In genomic region chr12:102183201-102183600, GRCm38 (mm10) we compare ENCODE assay signal across 18 mouse cellular contexts. TPM values are rescaled to one million over a fixed set of nuclear protein-coding genes. Genes with fewer than 3 reads are reported as not detected.
DNase-seq lines count a peak whose midpoint lies in the region; ATAC-seq and TF ChIP-seq lines count a peak whose summit lies in the region.
"Had no signal": no experiment of that assay in that cellular context is flagged by ENCODE, and none has a peak within 500 bp of the region (broad histone marks: within the 10 kb centered on the region; RNA-seq: fewer than 3 reads in every experiment).

No protein-coding gene starts in this region.

- no peaks in the 10 kb centered on the region for H3K27me3 ChIP-seq in hindbrain, postnatal 0 days (ENCODE audit: insufficient read depth, low read length)
- H3K27me3 ChIP-seq in hindbrain, embryonic 14.5 days (ENCODE audit: control insufficient read depth, insufficient read depth, low read length), result no peaks in the 10 kb centered on the region
- H3K27me3 ChIP-seq in midbrain, embryonic 14.5 days (ENCODE audit: control insufficient read depth, insufficient read depth, low read length), result no peaks in the 10 kb centered on the region
- H3K27me3 ChIP-seq: embryonic facial prominence, embryonic 13.5 days; hindbrain, embryonic 15.5 days; liver, embryonic 15.5 days had no signal

- H3K4me2 ChIP-seq in hindbrain, postnatal 0 days (ENCODE audit: low read depth, low read length), result peak overlapping the region; percentile 22; the same call in 1 of the 2 replicates
- H3K4me2 ChIP-seq in hindbrain, embryonic 14.5 days (replicated peaks), result no peak overlapping the region
- H3K4me2 ChIP-seq in midbrain, embryonic 14.5 days (ENCODE audit: low read length), result no peak overlapping the region
- H3K4me2 ChIP-seq: embryonic facial prominence, embryonic 13.5 days; hindbrain, embryonic 15.5 days; liver, embryonic 15.5 days had no signal

- no peak overlapping the region for H3K27ac ChIP-seq in hindbrain, postnatal 0 days
- H3K27ac ChIP-seq in hindbrain, embryonic 14.5 days, result no peak overlapping the region
- H3K27ac ChIP-seq in midbrain, embryonic 14.5 days (replicated peaks; ENCODE audit: low read depth, low read length), result no peak overlapping the region
- H3K27ac ChIP-seq: embryonic facial prominence, embryonic 13.5 days; hindbrain, embryonic 15.5 days; liver, embryonic 15.5 days had no signal

- peak; percentile 66 for ATAC-seq in hindbrain, postnatal 0 days
- ATAC-seq in hindbrain, embryonic 14.5 days (ENCODE audit: low FRiP score), result no peak
- ATAC-seq in midbrain, embryonic 14.5 days (ENCODE audit: low FRiP score, low TSS enrichment), result peak; percentile 31; the same call in 1 of the 2 replicates
- ATAC-seq: lung, postnatal 0 days had no signal

- 42% methylated on average over 9 of the region's 9 CpGs for WGBS in hindbrain, postnatal 0 days
- 45% methylated on average over 9 of the region's 9 CpGs for WGBS in hindbrain, embryonic 14.5 days
- WGBS in midbrain, embryonic 14.5 days, result 18% methylated on average over 9 of the region's 9 CpGs

- H3K4me3 ChIP-seq in hindbrain, postnatal 0 days (ENCODE audit: low read length), result no peak overlapping the region
- H3K4me3 ChIP-seq in hindbrain, embryonic 14.5 days (replicated peaks; ENCODE audit: low read length), result no peak overlapping the region
- no peak overlapping the region for H3K4me3 ChIP-seq in midbrain, embryonic 14.5 days (replicated peaks; ENCODE audit: low read depth, low read length)
- H3K4me3 ChIP-seq: embryonic facial prominence, embryonic 13.5 days; hindbrain, embryonic 15.5 days; liver, embryonic 15.5 days; megakaryocyte, embryonic 14.5 days had no signal

- no peaks in the 10 kb centered on the region for H3K9me3 ChIP-seq in hindbrain, postnatal 0 days (ENCODE audit: low read length)
- H3K9me3 ChIP-seq in hindbrain, embryonic 14.5 days (ENCODE audit: control insufficient read depth, low read length), result peaks cover 3% of the 10 kb centered on the region; the same call in 1 of the 2 replicates
- peaks cover 4% of the 10 kb centered on the region for H3K9me3 ChIP-seq in midbrain, embryonic 14.5 days (ENCODE audit: control insufficient read depth, low read length)
- H3K9me3 ChIP-seq: hindbrain, embryonic 15.5 days; liver, embryonic 15.5 days had no signal

- H3K4me1 ChIP-seq in hindbrain, postnatal 0 days (ENCODE audit: insufficient read depth, low read length), result 0 out of 2 replicates have a peak, but pooled peaks cover 9% of the 10 kb centered on the region
- no peaks in the 10 kb centered on the region for H3K4me1 ChIP-seq in hindbrain, embryonic 14.5 days (replicated peaks; ENCODE audit: control insufficient read depth, insufficient read depth, low read length)
- H3K4me1 ChIP-seq in midbrain, embryonic 14.5 days (ENCODE audit: control insufficient read depth, insufficient read depth, low read length), result peaks cover 11% of the 10 kb centered on the region
- H3K4me1 ChIP-seq: embryonic facial prominence, embryonic 13.5 days; liver, embryonic 15.5 days had no signal

- H3K9ac ChIP-seq in hindbrain, postnatal 0 days (replicated peaks; ENCODE audit: low read length), result no peak overlapping the region
- H3K9ac ChIP-seq in hindbrain, embryonic 14.5 days, result no peak overlapping the region
- H3K9ac ChIP-seq in midbrain, embryonic 14.5 days (replicated peaks; ENCODE audit: low read length), result 0 out of 2 replicates have a peak overlapping the region, but pooled peaks have one; percentile 12
- H3K9ac ChIP-seq: embryonic facial prominence, embryonic 13.5 days; hindbrain, embryonic 15.5 days; liver, embryonic 15.5 days had no signal

- peak; percentile 4 to 21 for DNase-seq in adrenal gland, postnatal 36 days
- DNase-seq in adrenal gland, postnatal 4 days (ENCODE audit: low spot score in 2 of 2), result no peak
- peak; percentile 63 for DNase-seq in hindbrain, postnatal 0 days (ENCODE audit: low spot score)
- DNase-seq in hindbrain, embryonic 14.5 days (ENCODE audit: low spot score), result no peak
- peak; percentile 78 for DNase-seq in Muller cell, postnatal 12 days (ENCODE audit: inconsistent ontology term)
- DNase-seq in midbrain, embryonic 14.5 days, result peak; percentile 47
- DNase-seq in B cell, adult 2 months, result no peak
- DNase-seq in kidney, adult 18-20 months, result no peak
- DNase-seq: gastrocnemius, postnatal 14 days; kidney, adult 11 months; kidney, postnatal 14 days; spleen, adult 18-20 months had no signal

- no peak for TF ChIP-seq CTCF in hindbrain, postnatal 0 days (IDR thresholded peaks at IDR 0.05; ENCODE audit: low read depth)

- no peaks in the 10 kb centered on the region for H3K36me3 ChIP-seq in hindbrain, postnatal 0 days (ENCODE audit: insufficient read depth, low read length)
- no peaks in the 10 kb centered on the region for H3K36me3 ChIP-seq in hindbrain, embryonic 14.5 days (replicated peaks; ENCODE audit: control insufficient read depth, insufficient read depth)
- H3K36me3 ChIP-seq in midbrain, embryonic 14.5 days (ENCODE audit: control insufficient read depth, insufficient read depth, low read length), result no peaks in the 10 kb centered on the region
- H3K36me3 ChIP-seq: embryonic facial prominence, embryonic 13.5 days; hindbrain, embryonic 15.5 days; liver, embryonic 15.5 days had no signal

RNA-seq across cellular contexts. Expression of gene Slc24a4, which starts 54.7 kb away (rescaled TPM):
- total RNA-seq in adrenal gland, postnatal 36 days (2021), result under 1 TPM; 0.40 to 0.46 TPM
- under 1 TPM; 0.48 to 0.93 TPM for total RNA-seq in adrenal gland, postnatal 4 days (2021)
- total RNA-seq in hindbrain, postnatal 0 days (2014; rRNA removed), result 4.5 and 7.2 TPM in 2 replicates
- polyA plus RNA-seq in hindbrain, postnatal 0 days (2015; fragmentation: Nextera tagmentation; extraction: Ambion mirVana), result 2.0 and 2.3 TPM in 2 replicates
- polyA plus RNA-seq in hindbrain, embryonic 14.5 days (2014; fragmentation: Nextera tagmentation; extraction: Ambion mirVana), result 2.4 and 2.5 TPM in 2 replicates
- 0.89 and 1.2 TPM in 2 replicates for polyA plus RNA-seq in midbrain, embryonic 14.5 days (2014; fragmentation: Nextera tagmentation; extraction: Ambion mirVana)
- polyA plus RNA-seq: C2C12 had no signal

Comparison
In these comparisons a context has a peak if more than half of its experiments do, and no peak if none do; other contexts are left out.
1. DNase-seq: peak in adrenal gland, postnatal 36 days (2 of 2), hindbrain, postnatal 0 days (single experiment), Muller cell, postnatal 12 days (single experiment) and midbrain, embryonic 14.5 days (single experiment); none in adrenal gland, postnatal 4 days (0 of 2), hindbrain, embryonic 14.5 days (single experiment), B cell, adult 2 months (0 of 2) and kidney, adult 18-20 months (single experiment).